Mouse (Mus musculus) CH12.LX (cell line): ENCODE data around the gene 1110032A03Rik. TPM values are rescaled to one million over a fixed set of nuclear protein-coding genes. Genes with fewer than 3 reads are reported as not detected.

Experiments
- DNase-seq: peaks from one replicate; pipeline ENCODE4 v3.0.0-alpha.2; 2013; ENCODE audit errors: extremely low read depth
- H3K27ac ChIP-seq: 2 replicates; pipeline ENCODE4 v1.5.1; 2012; ENCODE audit warnings: low read depth, mild to moderate bottlenecking, control low read depth, moderate library complexity; ENCODE audit not compliant: insufficient read depth
- H3K27me3 ChIP-seq: replicated peaks from 2 replicates; pipeline ENCODE3; 2012; ENCODE audit warnings: inconsistent platforms
- H3K36me3 ChIP-seq, 2 experiments: replicated peaks in 1 of 2; 2 replicates each; pipeline versions ENCODE3 to v1.6.1; 2012; ENCODE audit warnings: inconsistent platforms in 1 of 2, low read length in 1 of 2, mild to moderate bottlenecking in 1 of 2, mixed read lengths in 1 of 2, moderate library complexity in 1 of 2; ENCODE audit not compliant: control insufficient read depth in 1 of 2, insufficient read depth in 1 of 2
- H3K4me1 ChIP-seq, 2 experiments: 2 replicates each; pipeline ENCODE4 v1.6.1; 2012; ENCODE audit warnings: inconsistent platforms in 1 of 2, moderate library complexity in 1 of 2; ENCODE audit not compliant: insufficient read depth in 2 of 2, control insufficient read depth in 1 of 2
- H3K4me2 ChIP-seq: 2 replicates; pipeline ENCODE4 v1.6.1; 2012; ENCODE audit warnings: low read depth, mild to moderate bottlenecking, control low read depth; ENCODE audit not compliant: poor library complexity, insufficient read depth, severe bottlenecking
- H3K4me3 ChIP-seq, 3 experiments: fragments of 150-350 bp in 1 of 3; sonication (generic) in 1 of 3; replicated peaks in 1 of 3; 2 replicates each; pipeline versions ENCODE3 to v1.5.1; 2011 to 2012; ENCODE audit warnings: low read depth in 2 of 3, low read length in 2 of 3, mild to moderate bottlenecking in 2 of 3, moderate library complexity in 2 of 3, control low read depth in 1 of 3, improper control_type of control experiment in 1 of 3, inconsistent platforms in 1 of 3, mixed read lengths in 1 of 3; ENCODE audit not compliant: poor library complexity in 1 of 3
- H3K79me2 ChIP-seq: replicated peaks from 2 replicates; pipeline ENCODE4 v1.6.1; 2012; ENCODE audit warnings: mild to moderate bottlenecking, moderate library complexity; ENCODE audit not compliant: control insufficient read depth, poor library complexity, insufficient read depth, severe bottlenecking; ENCODE audit errors: extremely low read depth
- H3K9ac ChIP-seq: 2 replicates; pipeline ENCODE4 v1.6.1; 2012; ENCODE audit warnings: low read depth, mild to moderate bottlenecking, control low read depth, moderate library complexity; ENCODE audit not compliant: insufficient read depth
- H3K9me3 ChIP-seq: replicated peaks from 2 replicates; pipeline ENCODE3; 2012; ENCODE audit warnings: low read length, inconsistent platforms, mixed read lengths
- BHLHE40 ChIP-seq: IDR thresholded peaks from 2 replicates; pipeline ENCODE4 v1.6.1; 2011; ENCODE audit warnings: mild to moderate bottlenecking, low read depth, low read length, improper control_type of control experiment
- CHD1 ChIP-seq: IDR thresholded peaks from 2 replicates; pipeline ENCODE4 v1.6.1; 2012; ENCODE audit warnings: low read depth, low read length, improper control_type of control experiment, inconsistent platforms
- ELF1 ChIP-seq: IDR thresholded peaks from 2 replicates; pipeline ENCODE4 v1.6.1; 2014; ENCODE audit warnings: low read depth, mild to moderate bottlenecking, inconsistent platforms, low read length, improper control_type of control experiment
- EP300 ChIP-seq: IDR thresholded peaks from 2 replicates; pipeline ENCODE4 v1.6.1; 2011; ENCODE audit warnings: low read length, improper control_type of control experiment
- IRF4 ChIP-seq: IDR thresholded peaks from 2 replicates; pipeline ENCODE4 v1.6.1; 2014; ENCODE audit warnings: low read depth, mild to moderate bottlenecking, inconsistent platforms, low read length, improper control_type of control experiment
- JUN ChIP-seq: IDR thresholded peaks from 2 replicates; pipeline ENCODE4 v1.6.1; 2011; ENCODE audit warnings: low read depth, mild to moderate bottlenecking, low read length, improper control_type of control experiment, moderate library complexity; ENCODE audit not compliant: insufficient read depth
- JUND ChIP-seq: conservative IDR thresholded peaks from 2 replicates; pipeline ENCODE4 v1.6.1; 2011; ENCODE audit warnings: low read depth, low read length, improper control_type of control experiment
- MAX ChIP-seq: IDR thresholded peaks from 2 replicates; pipeline ENCODE4 v1.6.1; 2011; ENCODE audit warnings: low read length, improper control_type of control experiment
- MAZ ChIP-seq: IDR thresholded peaks from 2 replicates; pipeline ENCODE4 v1.6.1; 2012; ENCODE audit warnings: low read depth, mild to moderate bottlenecking, inconsistent platforms, low read length, improper control_type of control experiment, moderate library complexity
- MEF2A ChIP-seq: IDR thresholded peaks from 2 replicates; pipeline ENCODE4 v1.6.1; 2014; ENCODE audit warnings: low read depth, mild to moderate bottlenecking, inconsistent platforms, low read length, improper control_type of control experiment, borderline replicate concordance
- MXI1 ChIP-seq: IDR thresholded peaks from 2 replicates; pipeline ENCODE4 v1.6.1; 2011; ENCODE audit warnings: mild to moderate bottlenecking, low read depth, low read length, improper control_type of control experiment
- MYC ChIP-seq: IDR thresholded peaks from 2 replicates; pipeline ENCODE4 v1.6.1; 2011; ENCODE audit warnings: low read depth, mild to moderate bottlenecking, improper control_type of control experiment, low read length
- USF2 ChIP-seq: conservative IDR thresholded peaks from 2 replicates; pipeline ENCODE4 v1.6.1; 2011; ENCODE audit warnings: low read depth, low read length, improper control_type of control experiment
- ZMIZ1 ChIP-seq: IDR thresholded peaks from 2 replicates; pipeline ENCODE4 v1.6.1; 2012; ENCODE audit warnings: low read depth, mild to moderate bottlenecking, inconsistent platforms, low read length, improper control_type of control experiment
- ZNF384 ChIP-seq: IDR thresholded peaks from 2 replicates; pipeline ENCODE4 v1.6.1; 2012; ENCODE audit warnings: low read depth, low read length, improper control_type of control experiment, inconsistent platforms
- dilution Hi-C: fragments of 300-500 bp; cut with MboI; formaldehyde crosslinking; loops from 2 replicates; pipeline ENCODE4 v1.14.3; 2020; ENCODE audit warnings: low sequenced_read_pairs; ENCODE audit not compliant: extremely low pct_unique_long_range_greater_than_20kb, extremely low pct_ligation_motif_present
- in situ Hi-C: fragments of 300-500 bp; cut with MboI; formaldehyde crosslinking; loops from 3 replicates; pipeline ENCODE4 v1.14.3; 2019; ENCODE audit warnings: low sequenced_read_pairs, low pct_ligation_motif_present, low pct_unique_long_range_greater_than_20kb, mixed read lengths
- polyA plus RNA-seq: library from polyadenylated mRNA; unstranded; fragments of >175 nt; gene quantifications from 2 replicates; pipeline ENCODE4 v1.2.1, GENCODE M21; 2012; ENCODE audit warnings: low read depth; ENCODE audit not compliant: insufficient read length
- total RNA-seq, 2 experiments: library from RNA; depleted of rRNA; stranded (reverse); fragments of 300-350 nt in 1 of 2; fragments of >200 nt in 1 of 2; gene quantifications; 2 replicates each; pipeline ENCODE4 v1.2.3; 2012 to 2014

Gene 1110032A03Rik
- total and polyA plus RNA-seq, 3 experiments = 7.7 to 11.3 (median 9.0) TPM

- in situ Hi-C loops (no loop called here), dilution Hi-C loops (no loop called here)
- Histone ChIP-seq H3K4me1 (peaks cover 8 to 24% of the 10 kb centered on the region in 2 experiments; a peak in 3 of 4 replicates), H3K9me3 (no peaks in the 10 kb centered on the region), H3K9ac (peak overlapping the region; percentile 95), H3K27ac (peak overlapping the region; percentile 83), H3K79me2 (peaks cover 10% of the 10 kb centered on the region), H3K4me3 (peak overlapping the region; percentile 62 to 80 (median 76)), H3K27me3 (no peaks in the 10 kb centered on the region), H3K36me3 (peaks cover 10 to 40% of the 10 kb centered on the region in 2 experiments), H3K4me2 (peak overlapping the region; percentile 100)
- peak; percentile 65 for DNase-seq
- peak; percentile 85 for TF ChIP-seq EP300
- TF ChIP-seq IRF4 = peak; percentile 95
- TF ChIP-seq ZMIZ1 = no peak
- TF ChIP-seq JUN = 0 out of 2 replicates have a peak, but pooled peaks have one; percentile 8
- 0 out of 2 replicates have a peak, but pooled peaks have one; percentile 35 for TF ChIP-seq MEF2A
- TF ChIP-seq MAZ = no peak
- TF ChIP-seq CHD1 = peak; percentile 61
- 0 out of 2 replicates have a peak, but pooled peaks have one; percentile 39 for TF ChIP-seq MAX
- TF ChIP-seq MXI1 = 0 out of 2 replicates have a peak, but pooled peaks have one; percentile 23
- TF ChIP-seq BHLHE40 = peak; percentile 54; the same call in 1 of the 2 replicates
- peak; percentile 58; the same call in 1 of the 2 replicates for TF ChIP-seq MYC
- TF ChIP-seq ELF1 = no peak
- peak; percentile 43; the same call in 1 of the 2 replicates for TF ChIP-seq JUND
Measured at GRCm38 (mm10) chr9:50774026-50774462, 1.3 kb downstream of the 1110032A03Rik start.

DNA sequence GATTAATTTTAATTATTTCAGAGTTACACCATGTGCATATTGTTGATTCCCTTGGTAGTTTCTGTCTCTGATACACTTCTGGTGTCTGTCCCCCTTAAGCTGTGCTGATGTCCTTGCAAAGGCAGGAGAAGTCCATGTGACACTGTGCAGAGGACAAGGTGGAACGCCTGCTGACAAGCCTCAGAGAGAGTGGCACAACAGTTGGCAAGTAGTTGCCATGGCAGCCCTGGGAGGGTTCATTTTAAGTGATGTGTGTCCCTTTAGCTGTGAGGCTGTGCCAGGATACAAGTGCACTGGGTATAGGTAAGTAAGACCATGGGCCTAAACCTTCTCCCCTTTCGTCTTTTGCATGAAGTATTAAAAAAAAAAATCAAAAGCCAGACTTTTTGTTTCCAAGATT lies 5.3 kb downstream of the 1110032A03Rik start:
- dilution Hi-C loops (no loop called here), in situ Hi-C loops (no loop called here)
- no peaks in the 10 kb centered on the region for H3K27me3 ChIP-seq
- peaks cover 10% of the 10 kb centered on the region for H3K79me2 ChIP-seq
- peaks cover 7 to 20% of the 10 kb centered on the region in 2 experiments; a peak in 2 of 4 replicates for H3K4me1 ChIP-seq
- DNase-seq = no peak
- H3K4me2 ChIP-seq = no peak overlapping the region
- H3K9me3 ChIP-seq = no peaks in the 10 kb centered on the region
- H3K4me3 ChIP-seq = no peak overlapping the region
- H3K36me3 ChIP-seq = peaks cover 8 to 25% of the 10 kb centered on the region in 2 experiments
- no peak overlapping the region for H3K27ac ChIP-seq
- TF ChIP-seq USF2 (no peak), JUND (no peak), ZNF384 (no peak)
- H3K9ac ChIP-seq = no peak overlapping the region
